Mouse (Mus musculus): ENCODE data around the gene Gm3317.
"Not testable (repeated sequence)": the region's sequence is repeated elsewhere in the genome, so short reads cannot be mapped to it uniquely, and the experiment has no call there.

Gene Gm3317

DNA sequence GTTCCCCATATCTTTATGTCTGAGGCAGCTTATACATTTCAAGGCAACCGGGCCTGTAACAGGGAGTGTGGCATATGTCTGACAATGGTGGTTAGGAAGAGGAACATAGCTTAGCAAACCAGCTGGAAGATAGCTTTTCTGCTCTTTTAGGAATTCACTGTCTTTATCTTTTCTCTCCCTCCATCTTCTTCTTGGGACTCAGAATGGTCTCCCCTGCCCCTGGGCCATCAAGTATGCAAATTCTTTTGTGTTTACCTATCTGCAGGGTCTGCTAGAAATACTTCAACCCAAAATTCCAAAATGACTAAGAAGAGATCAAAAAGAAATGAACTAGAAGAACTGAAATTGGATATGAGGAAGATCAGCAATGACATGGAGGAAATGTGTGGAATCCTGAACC lies at the start of gene Gm3317:
TSS of gene Gm3317 (plus strand) at position 301 of the 400 bp plus-strand sequence.
- DNase-seq (ENCODE audit: low read depth), result not testable (repeated sequence)

DNA sequence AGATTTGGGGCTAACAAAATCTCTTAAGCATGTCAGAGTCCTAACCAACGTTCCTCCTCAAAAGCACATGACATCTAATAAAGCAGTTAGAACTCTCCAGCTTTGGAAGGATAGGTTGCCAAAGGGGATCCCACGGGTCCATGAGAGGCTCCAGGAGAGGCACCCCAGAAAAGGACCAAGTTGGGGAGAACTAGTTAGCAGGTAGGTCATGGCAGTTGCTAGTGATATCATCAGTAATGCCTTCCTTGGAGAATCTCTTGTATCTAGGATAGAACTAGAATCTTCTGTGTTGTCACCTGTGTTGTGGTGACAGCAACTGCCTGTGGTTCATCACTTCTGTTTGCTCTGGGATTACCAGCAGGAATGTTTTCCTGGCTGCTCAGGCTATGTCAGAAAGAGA lies 33.1 kb upstream of the Gm3317 start, which contains the start of gene Gm8279:
TSS of gene Gm8279 (plus strand) at position 301 of the 400 bp plus-strand sequence.
- not testable (repeated sequence) for DNase-seq (ENCODE audit: low read depth)

DNA sequence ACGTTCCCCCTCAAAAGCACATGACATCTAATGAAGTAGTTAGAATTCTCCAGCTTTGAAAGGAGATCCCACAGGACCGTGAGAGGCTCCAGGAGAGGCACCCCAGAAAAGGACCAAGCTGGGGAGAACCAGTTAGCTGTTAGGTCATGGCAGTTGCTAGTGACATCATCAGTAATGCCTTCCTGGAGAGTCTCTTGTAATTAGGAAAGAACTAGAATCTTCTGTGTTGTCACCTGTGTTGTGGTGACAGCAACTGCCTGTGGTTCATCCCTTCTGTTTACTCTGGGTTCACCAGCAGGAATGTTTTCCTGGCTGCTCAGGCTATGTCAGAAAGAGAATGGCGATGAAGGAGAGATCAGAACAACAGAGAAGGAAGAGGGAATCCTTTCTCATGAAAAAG lies 21.2 kb downstream of the Gm3317 start, which contains the start of gene Gm8271:
TSS of gene Gm8271 (plus strand) at position 301 of the 400 bp plus-strand sequence.
- not testable (repeated sequence) for DNase-seq (ENCODE audit: low read depth)
